Mouse (Mus musculus) erythroblast, embryonic 14.5 days (primary cell): Measurements from ENCODE around the gene Fancl.

Source experiments
- GATA1 ChIP-seq: IDR thresholded peaks from 2 replicates; pipeline ENCODE4 v1.6.1; 2012; ENCODE audit warnings: low read length, inconsistent platforms, mixed read lengths
- TAL1 ChIP-seq: IDR thresholded peaks from 3 replicates; pipeline ENCODE4 v1.6.1; 2012; ENCODE audit warnings: low read length, inconsistent platforms, mixed read lengths

DNA sequence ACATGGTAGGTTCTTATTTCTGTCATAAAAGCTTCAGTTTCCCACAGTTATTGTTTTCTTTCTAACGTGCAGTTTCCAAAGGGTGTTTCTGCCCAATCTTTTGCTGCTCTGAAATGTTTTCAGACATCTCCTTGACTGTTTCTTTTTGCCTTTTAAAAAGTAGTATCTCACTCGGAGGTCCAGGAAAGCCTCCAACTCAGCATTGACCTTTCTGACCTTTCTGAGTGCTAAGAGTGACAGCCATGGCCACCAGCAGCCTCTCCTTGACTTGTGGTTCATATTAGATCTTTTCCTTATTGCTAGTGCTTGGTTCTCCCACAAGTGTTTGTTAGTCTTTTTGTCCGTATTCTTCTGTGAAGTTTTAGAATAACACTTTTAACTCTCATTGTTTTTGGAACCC lies 9.6 kb downstream of the Fancl start:
- no peak for TF ChIP-seq GATA1
- no peak for TF ChIP-seq TAL1
